Mouse (Mus musculus) liver, embryonic 16.5 days (tissue): ENCODE results near the gene Egflam. TPM values are rescaled to one million over a fixed set of nuclear protein-coding genes. Genes with fewer than 3 reads are reported as not detected.

ENCODE experiments used
- ATAC-seq: fragments of 200-750 bp; cut with Nextera tagmentation; 2 replicates; pipeline ENCODE4 v1.8.0; 2017; ENCODE audit warnings: low read depth, mild to moderate bottlenecking, moderate number of reproducible peaks, moderate library complexity
- H3K27ac ChIP-seq: fragments of 300-500 bp; sonication (generic); 2 replicates; pipeline ENCODE4 v1.5.1; 2014; ENCODE audit warnings: mild to moderate bottlenecking, low read length
- H3K27me3 ChIP-seq: fragments of 300-500 bp; sonication (generic); 2 replicates; pipeline ENCODE4 v1.6.1; 2014; ENCODE audit warnings: low read depth, low read length, mixed read lengths; ENCODE audit not compliant: control insufficient read depth, insufficient read depth
- H3K36me3 ChIP-seq: fragments of 300-500 bp; sonication (generic); 2 replicates; pipeline ENCODE4 v1.6.1; 2014; ENCODE audit warnings: mild to moderate bottlenecking; ENCODE audit not compliant: control insufficient read depth, insufficient read depth
- H3K4me1 ChIP-seq: fragments of 300-500 bp; sonication (generic); 2 replicates; pipeline ENCODE4 v1.6.1; 2014; ENCODE audit warnings: low read depth, low read length, mixed read lengths; ENCODE audit not compliant: control insufficient read depth
- H3K4me2 ChIP-seq: fragments of 300-500 bp; sonication (generic); 2 replicates; pipeline ENCODE4 v1.6.1; 2014; ENCODE audit warnings: low read depth, low read length, mixed read lengths
- H3K4me3 ChIP-seq: fragments of 300-500 bp; sonication (generic); 2 replicates; pipeline ENCODE4 v1.5.1; 2014; ENCODE audit warnings: low read depth, mild to moderate bottlenecking, low read length
- H3K9ac ChIP-seq: fragments of 300-500 bp; sonication (generic); 2 replicates; pipeline ENCODE4 v1.6.1; 2014; ENCODE audit warnings: low read depth, low read length
- H3K9me3 ChIP-seq: fragments of 300-500 bp; sonication (generic); replicated peaks from 2 replicates; pipeline ENCODE4 v1.6.1; 2016; ENCODE audit warnings: low read length; ENCODE audit not compliant: control insufficient read depth
- WGBS: fragments of 180-500 bp; shearing (Covaris S2); extraction: QIAGEN DNeasy Blood & Tissue Kit; methylation state at CpG from one replicate; pipeline ENCODE4 v1.1.7; 2014; ENCODE audit not compliant: insufficient replicate concordance; 5-methylcytosine and 5-hydroxymethylcytosine counted together
- polyA plus RNA-seq: library from polyadenylated mRNA; unstranded; fragments of >200 nt; fragmentation: Nextera tagmentation; extraction: Ambion mirVana; gene quantifications from 2 replicates; pipeline ENCODE4 v1.2.1, GENCODE M21; 2015

Egflam gene
- polyA plus RNA-seq, 1 experiment from 2014 or later: 0.90 TPM

DNA sequence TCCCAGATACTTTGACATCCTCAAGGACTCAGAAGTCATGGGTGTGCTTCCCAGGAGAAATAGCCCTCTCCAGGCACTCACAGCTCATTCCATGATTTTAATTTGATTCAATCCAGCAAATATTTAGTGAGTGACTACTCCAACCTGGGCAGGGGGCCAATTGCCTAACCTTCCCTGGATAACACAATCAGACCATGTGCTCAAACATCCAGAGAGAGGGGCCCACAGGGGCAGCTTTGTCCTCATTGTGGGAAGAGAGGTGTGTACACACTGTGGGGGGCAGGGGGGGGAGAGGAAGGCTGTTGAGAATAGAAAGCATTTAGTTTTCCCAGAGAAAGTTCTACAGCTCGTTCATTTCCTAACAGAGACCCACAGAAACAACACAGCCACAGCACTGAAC lies 184.5 kb downstream of the Egflam start:
- no peaks in the 10 kb centered on the region for H3K4me1 ChIP-seq
- H3K27me3 ChIP-seq: no peaks in the 10 kb centered on the region; the same call in 1 of the 2 replicates
- H3K36me3 ChIP-seq: no peaks in the 10 kb centered on the region
- H3K9me3 ChIP-seq: no peaks in the 10 kb centered on the region
- H3K27ac ChIP-seq: no peak overlapping the region
- no peak overlapping the region for H3K4me3 ChIP-seq
- ATAC-seq: no peak; the same call in 1 of the 2 replicates
- WGBS: 22% methylated on average over 1 of the region's 1 CpGs
- no peak overlapping the region for H3K9ac ChIP-seq
- no peak overlapping the region for H3K4me2 ChIP-seq

DNA sequence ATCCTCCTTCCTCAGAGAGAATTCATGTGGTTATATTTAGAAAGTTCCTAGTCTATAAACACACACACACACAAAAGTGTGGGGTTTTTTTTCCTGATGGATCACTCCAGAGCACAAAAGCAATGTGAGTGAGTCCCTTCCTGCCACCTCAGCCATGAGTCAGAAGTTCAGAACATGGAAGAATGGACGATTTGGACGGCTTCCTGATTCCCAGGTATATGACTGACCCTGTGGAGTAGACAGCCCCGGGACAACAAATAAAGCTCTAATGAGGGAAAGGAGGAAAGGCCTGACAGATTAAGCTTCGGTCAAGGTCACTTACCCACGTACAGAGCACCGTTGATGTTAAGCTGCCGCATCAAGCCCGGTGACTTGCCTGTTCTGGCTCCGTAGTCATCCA lies 190.0 kb downstream of the Egflam start:
- Histone ChIP-seq H3K27ac (no peak overlapping the region), H3K27me3 (no peaks in the 10 kb centered on the region)
- ATAC-seq: no peak

DNA sequence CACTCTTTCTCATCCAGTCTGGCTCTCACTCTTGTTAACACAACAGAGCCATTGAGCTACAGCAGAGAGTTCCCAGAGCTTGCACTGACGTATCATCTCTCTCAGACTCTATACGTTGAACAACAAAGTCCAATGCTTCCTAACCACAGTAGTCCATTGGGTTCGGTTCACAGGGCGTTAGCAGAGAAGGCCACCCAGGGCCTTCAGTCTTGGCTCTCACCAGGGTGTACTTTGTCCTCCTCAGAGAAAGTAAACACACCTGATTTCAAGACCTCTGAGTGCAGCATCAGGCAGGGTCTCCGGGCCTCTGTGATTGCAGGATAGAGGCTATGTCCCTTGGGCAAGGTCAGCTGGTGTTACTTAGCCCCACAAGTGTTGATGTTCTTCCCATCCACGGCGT lies 190.9 kb downstream of the Egflam start:
- no peaks in the 10 kb centered on the region for H3K4me1 ChIP-seq
- H3K9me3 ChIP-seq: no peaks in the 10 kb centered on the region
- H3K4me3 ChIP-seq: no peak overlapping the region
- no peak overlapping the region for H3K4me2 ChIP-seq
- H3K36me3 ChIP-seq: no peaks in the 10 kb centered on the region
- H3K9ac ChIP-seq: no peak overlapping the region
- no peaks in the 10 kb centered on the region for H3K27me3 ChIP-seq
- H3K27ac ChIP-seq: no peak overlapping the region
- WGBS: 56% methylated on average over 7 of the region's 7 CpGs
- no peak for ATAC-seq

More for the DNA sequence above, 190.0 kb downstream of the Egflam start:
- Histone ChIP-seq H3K4me1 (no peaks in the 10 kb centered on the region), H3K4me2 (no peak overlapping the region), H3K4me3 (no peak overlapping the region), H3K9ac (no peak overlapping the region), H3K9me3 (no peaks in the 10 kb centered on the region), H3K36me3 (no peaks in the 10 kb centered on the region)
- 52% methylated on average over 9 of the region's 9 CpGs for WGBS

DNA sequence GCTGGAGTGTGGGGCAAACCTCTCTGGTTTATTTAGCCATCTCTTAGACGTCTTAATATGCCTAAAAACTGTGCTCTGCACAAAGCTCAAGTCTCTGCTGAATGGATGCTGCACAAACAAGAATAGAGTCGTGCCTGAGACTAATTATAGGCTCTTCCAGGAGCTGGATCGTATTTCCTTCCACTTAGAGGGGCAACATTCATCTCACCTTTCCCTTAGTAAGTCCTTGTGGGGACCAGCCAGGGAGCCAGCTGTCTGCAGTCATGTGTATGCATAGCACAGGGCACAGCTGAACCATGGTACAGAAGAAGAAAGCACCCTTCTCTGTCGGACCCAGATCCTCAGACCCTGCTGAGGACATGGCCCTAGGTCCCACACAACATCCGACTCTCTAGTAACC lies 192.1 kb downstream of the Egflam start:
- H3K4me1 ChIP-seq: no peaks in the 10 kb centered on the region
- H3K9ac ChIP-seq: no peak overlapping the region
- 48% methylated on average over 5 of the region's 5 CpGs for WGBS
- no peak overlapping the region for H3K4me2 ChIP-seq
- H3K9me3 ChIP-seq: no peaks in the 10 kb centered on the region
- no peaks in the 10 kb centered on the region for H3K36me3 ChIP-seq
- ATAC-seq: no peak
- no peaks in the 10 kb centered on the region for H3K27me3 ChIP-seq
- no peak overlapping the region for H3K27ac ChIP-seq
- H3K4me3 ChIP-seq: no peak overlapping the region

DNA sequence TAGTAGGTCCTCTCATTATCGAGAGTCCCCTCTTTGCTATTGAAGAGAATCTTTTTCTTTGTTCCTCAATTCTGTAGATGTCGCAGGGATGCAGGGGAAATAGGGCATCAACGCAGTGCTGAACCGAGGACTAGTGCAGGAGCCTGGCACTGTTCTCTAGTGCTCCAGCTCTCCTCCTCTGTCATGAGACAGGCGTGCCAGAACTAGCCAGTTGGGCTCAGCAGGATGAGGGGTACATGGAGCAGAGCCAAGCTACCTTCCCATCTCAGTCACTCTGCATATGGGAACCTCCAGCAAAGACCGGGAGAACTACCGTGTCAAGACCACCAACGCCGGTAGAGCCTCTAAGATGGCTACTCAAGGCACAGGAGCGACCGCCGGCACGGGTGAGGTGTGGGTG lies 193.3 kb downstream of the Egflam start:
- 72% methylated on average over 13 of the region's 13 CpGs for WGBS
- Histone ChIP-seq H3K4me1 (no peaks in the 10 kb centered on the region), H3K4me3 (no peak overlapping the region), H3K27ac (no peak overlapping the region), H3K4me2 (no peak overlapping the region), H3K36me3 (no peaks in the 10 kb centered on the region), H3K27me3 (no peaks in the 10 kb centered on the region), H3K9me3 (no peaks in the 10 kb centered on the region), H3K9ac (no peak overlapping the region)
- no peak for ATAC-seq

DNA sequence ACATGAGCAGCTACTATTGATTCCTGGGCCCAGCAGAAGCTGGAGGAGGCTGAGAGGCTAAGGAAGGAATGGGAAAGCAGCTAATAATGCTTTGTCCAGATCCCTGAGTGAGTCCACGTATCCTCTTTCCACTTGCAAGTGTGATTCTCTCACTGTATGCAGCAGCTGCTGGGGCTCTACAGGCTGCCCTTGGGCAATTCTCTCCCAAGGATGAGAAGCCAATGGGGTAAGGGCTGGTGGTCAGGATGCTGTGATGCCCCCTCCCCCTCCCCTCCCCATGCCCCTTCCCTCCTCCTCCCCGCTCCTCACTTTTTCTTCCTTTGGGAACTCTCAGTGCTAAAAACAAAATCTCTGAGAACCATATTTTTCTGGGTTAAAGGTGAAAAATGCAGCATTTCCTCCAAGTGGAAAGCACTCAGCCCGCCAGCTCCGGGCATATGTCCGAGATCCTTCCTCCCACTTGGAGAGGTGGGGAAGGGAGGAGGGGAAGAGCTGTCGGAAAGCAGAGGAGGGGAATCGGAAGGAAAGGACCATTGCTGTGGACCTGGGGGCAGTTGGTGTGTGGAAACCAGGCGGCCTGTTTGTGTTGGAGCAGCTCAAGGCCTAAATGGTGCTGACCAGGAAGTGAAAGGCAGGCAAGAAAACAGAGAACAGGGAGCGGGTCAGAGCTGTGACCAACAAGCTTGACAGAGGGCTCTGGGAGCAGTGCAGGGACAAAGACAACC lies 194.4 kb downstream of the Egflam start:
- no peaks in the 10 kb centered on the region for H3K4me1 ChIP-seq
- H3K27ac ChIP-seq: 0 out of 2 replicates have a peak overlapping the region, but pooled peaks have one; percentile 1
- ATAC-seq: peak; percentile 53
- H3K4me2 ChIP-seq: no peak overlapping the region
- H3K9ac ChIP-seq: no peak overlapping the region
- WGBS: 40% methylated on average over 9 of the region's 9 CpGs
- no peaks in the 10 kb centered on the region for H3K9me3 ChIP-seq
- H3K36me3 ChIP-seq: no peaks in the 10 kb centered on the region
- no peaks in the 10 kb centered on the region for H3K27me3 ChIP-seq
- no peak overlapping the region for H3K4me3 ChIP-seq

DNA sequence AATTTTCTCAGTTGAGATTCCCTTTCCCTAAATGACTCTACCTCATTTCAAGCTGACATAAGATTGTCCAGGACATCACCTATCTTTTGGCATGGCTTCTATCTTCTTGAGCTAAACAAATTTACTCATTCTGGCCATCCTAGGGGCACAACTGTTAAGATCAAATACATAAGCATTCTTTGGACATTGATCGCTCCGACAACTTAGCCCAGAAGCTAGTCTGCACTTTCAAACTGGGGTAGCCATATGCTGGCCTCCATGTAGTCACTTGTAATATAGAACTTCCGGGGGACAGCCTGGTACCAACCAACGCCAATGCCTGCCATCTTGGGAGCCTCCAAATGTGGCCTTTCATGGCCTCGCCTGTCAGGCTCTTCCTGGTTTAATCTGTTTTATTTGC lies 195.2 kb downstream of the Egflam start:
- 65% methylated on average over 5 of the region's 5 CpGs for WGBS
- H3K27ac ChIP-seq: no peak overlapping the region
- H3K4me1 ChIP-seq: no peaks in the 10 kb centered on the region
- H3K4me2 ChIP-seq: no peak overlapping the region
- H3K36me3 ChIP-seq: no peaks in the 10 kb centered on the region
- H3K27me3 ChIP-seq: no peaks in the 10 kb centered on the region
- no peak for ATAC-seq
- no peak overlapping the region for H3K4me3 ChIP-seq
- no peaks in the 10 kb centered on the region for H3K9me3 ChIP-seq
- no peak overlapping the region for H3K9ac ChIP-seq

DNA sequence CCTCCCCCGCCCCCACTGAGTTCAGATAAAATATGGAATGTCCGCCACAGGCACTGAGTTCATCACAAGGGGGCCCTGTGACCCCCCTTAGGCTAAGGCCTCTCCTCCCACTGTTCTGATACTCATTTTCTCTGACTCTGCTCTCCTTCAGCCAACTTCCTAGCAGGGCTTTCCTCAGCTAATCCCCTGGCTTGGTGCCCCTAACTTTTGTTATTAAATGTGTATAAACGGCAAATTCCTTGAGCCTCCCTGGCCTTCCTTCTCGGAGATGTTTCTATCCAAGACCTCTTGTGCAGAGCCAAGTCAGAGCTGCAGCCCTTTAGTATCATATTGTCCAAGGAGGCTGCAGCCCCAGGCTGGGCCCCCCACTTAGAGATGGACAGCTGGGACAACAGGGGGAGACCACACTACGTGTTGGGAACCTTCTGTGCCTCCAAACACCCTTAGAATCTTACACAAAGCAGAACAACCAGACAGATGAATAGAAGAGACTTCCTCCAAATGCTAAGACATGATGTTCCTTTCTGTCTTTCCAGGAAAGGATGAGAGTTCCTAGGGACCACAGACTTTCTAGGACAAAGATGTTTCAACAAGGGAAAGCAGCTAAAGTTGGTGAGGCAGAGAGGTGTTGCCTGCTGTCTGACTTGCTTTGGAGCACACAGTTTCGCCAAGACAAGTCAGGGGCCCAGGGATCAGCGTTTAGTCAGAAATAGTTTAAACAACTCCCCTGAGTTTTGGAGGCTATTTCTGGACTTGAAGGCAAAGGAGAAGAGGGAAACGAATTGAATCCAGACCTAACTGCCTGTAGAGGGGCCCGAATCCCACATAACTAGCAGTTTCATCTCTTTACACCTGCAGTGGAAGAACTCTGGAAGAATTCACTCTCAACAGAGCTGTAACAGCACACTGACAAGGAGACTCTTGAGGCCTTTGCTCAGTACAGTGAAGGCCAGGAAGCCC lies 196.5 kb downstream of the Egflam start:
- no peak overlapping the region for H3K4me3 ChIP-seq
- H3K4me1 ChIP-seq: no peaks in the 10 kb centered on the region
- H3K4me2 ChIP-seq: no peak overlapping the region
- no peaks in the 10 kb centered on the region for H3K27me3 ChIP-seq
- no peak overlapping the region for H3K27ac ChIP-seq
- WGBS: 54% methylated on average over 9 of the region's 9 CpGs
- no peak for ATAC-seq
- H3K9ac ChIP-seq: no peak overlapping the region
- no peaks in the 10 kb centered on the region for H3K36me3 ChIP-seq
- H3K9me3 ChIP-seq: no peaks in the 10 kb centered on the region

DNA sequence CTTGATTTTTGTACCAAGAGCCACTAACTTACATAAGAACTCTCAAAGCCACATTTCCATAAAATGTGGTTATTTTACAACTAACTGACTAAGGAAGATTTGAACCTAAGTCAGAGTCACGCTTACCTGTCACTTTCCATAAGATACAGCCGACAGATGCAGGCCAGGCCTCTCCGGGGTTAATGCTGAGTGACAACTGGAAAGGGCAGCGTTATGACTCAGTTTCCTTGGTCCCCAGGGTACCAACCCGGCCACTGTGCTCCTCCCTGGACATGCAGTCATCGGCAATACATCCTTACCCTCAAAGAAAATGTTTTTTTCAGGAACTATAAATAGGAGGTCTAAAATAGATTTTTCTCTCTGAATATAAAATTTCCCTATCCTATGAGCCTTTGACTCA lies 197.9 kb downstream of the Egflam start:
- no peaks in the 10 kb centered on the region for H3K4me1 ChIP-seq
- ATAC-seq: no peak
- no peaks in the 10 kb centered on the region for H3K27me3 ChIP-seq
- H3K27ac ChIP-seq: no peak overlapping the region
- H3K36me3 ChIP-seq: no peaks in the 10 kb centered on the region
- no peak overlapping the region for H3K4me2 ChIP-seq
- H3K9ac ChIP-seq: no peak overlapping the region
- no peaks in the 10 kb centered on the region for H3K9me3 ChIP-seq
- H3K4me3 ChIP-seq: no peak overlapping the region
- 54% methylated on average over 6 of the region's 6 CpGs for WGBS
